Mouse (Mus musculus): Measurements from ENCODE around the gene Smg9.
"Not testable (repeated sequence)": the region's sequence is repeated elsewhere in the genome, so short reads cannot be mapped to it uniquely, and the experiment has no call there.

Smg9 gene

GRCm38 (mm10) chr7:24377091-24377865 lies 22.1 kb upstream of the Smg9 start:
- peak; percentile 75 for DNase-seq (ENCODE audit: low read depth)

DNA sequence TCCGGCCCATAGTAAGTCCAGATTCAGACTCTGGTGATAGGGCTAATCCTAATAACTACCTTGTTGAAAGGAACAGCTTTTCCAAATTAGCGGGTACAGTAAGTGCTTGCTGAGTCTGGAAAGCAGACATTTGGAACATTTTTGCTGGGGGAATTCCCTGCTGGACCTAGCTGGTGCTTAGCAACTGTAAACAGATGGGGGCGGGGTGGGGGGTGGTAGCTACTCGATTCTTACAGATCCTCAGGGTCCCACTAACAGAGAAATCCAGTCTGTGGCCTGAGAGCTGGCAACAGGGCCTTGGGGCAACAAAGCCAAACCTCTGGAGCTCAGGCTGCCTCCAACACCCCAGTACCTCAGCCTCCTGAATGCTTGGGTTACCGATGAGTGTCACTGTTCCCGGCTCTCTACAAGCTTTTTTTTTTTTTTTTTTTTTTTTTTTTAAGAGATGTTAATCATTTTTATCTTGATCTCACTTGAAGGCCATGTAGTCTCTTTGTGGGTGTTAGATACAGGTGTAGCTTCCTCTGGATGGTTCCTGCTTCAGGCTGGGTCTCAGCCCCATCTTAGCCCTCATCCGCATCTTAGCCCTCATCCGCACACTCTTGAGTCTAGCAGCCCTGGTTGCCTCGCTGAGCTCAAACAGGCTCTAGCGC lies 21.2 kb upstream of the Smg9 start:
- peak; percentile 87 for DNase-seq (ENCODE audit: low read depth)

GRCm38 (mm10) chr7:24379934-24380333 lies 19.5 kb upstream of the Smg9 start:
- DNase-seq (ENCODE audit: low read depth) = peak; percentile 71

DNA sequence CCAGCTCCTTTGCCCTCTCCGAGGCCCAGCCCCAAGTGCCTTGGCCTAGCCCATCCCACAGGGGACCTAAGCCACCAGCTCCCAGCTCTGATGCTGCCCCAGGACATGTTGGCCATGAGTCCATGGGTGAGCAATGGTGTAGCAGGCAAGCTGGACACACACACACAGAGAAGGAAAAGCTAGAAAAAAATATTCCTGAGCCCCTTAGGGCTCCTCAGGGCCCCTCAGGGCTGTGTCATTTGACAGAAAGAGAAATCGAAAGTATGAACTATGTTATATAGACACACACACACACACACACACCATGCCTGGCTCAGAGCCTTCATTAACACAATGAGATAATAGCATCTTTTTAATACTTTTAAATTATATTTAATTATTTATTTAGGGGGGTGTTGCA lies 19.0 kb upstream of the Smg9 start:
- peak; percentile 55 for DNase-seq (ENCODE audit: low read depth)

DNA sequence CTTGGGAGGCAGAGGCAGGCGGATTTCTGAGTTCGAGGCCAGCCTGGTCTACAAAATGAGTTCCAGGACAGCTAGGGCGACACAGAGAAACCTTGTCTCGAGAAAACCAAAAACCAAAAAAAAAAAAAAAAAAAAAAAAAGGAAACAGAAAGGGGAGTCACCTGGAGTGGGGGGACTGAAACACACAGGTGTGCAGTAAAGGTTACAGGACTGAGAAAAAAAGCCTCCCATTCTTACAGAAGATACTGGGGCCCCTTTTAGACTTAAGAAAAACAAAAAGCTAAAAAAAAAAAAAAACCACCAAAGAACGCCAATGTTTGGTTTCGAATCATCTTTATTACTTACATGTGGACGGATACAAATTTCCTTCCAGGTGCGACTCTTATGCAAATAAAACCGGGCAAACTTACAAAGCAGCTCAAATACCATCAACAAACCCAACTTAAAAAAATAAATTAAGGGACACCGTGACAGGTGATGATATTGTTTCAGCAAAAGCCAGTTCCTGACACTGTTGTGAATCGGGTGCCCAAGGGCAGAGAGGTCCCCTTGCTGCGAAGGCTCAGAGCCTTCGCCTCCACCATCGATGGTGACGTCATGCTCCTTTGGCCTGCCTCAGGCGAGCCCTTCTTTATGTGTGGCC lies 16.6 kb upstream of the Smg9 start:
- no peak for DNase-seq (ENCODE audit: low read depth)

DNA sequence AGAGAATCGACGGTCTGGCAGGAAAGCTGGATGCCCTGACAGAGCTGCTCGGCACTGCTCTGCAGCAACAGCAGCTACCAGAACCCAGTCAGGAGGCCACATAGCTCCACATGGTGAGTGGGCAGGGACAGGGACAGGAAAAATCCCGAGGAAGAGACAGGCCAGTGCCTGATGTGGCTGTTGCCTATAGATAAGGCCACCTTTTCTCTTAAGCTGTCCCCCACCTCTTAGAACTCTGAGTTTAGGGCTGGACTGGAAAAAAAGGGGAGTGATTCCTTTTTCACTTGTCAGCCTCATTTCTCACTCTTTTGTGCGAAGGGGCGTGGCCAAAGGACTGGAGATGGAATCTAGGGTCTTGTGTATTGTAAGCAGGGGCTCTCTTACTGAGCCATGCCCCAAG lies 15.3 kb upstream of the Smg9 start:
- no peak for DNase-seq (ENCODE audit: low read depth)

DNA sequence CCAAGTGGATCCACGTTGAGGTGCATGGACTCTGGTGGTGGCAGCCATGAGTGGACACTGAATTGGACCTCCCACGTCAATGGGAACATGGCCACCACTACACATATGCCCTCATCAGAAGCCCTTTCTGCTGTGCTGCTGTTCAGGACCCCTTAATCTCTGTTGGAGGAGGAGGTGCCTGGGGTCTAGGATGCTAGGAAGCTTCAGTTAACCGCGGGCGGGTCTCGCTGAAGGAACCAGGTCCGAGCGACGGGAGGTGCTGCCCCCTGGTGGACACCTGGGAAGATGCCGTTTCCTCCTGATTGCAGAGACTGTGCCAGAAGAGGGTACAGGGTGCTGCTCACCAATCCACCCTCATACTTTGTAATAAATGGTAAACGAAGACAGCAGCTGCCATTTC lies 14.6 kb upstream of the Smg9 start:
- peak; percentile 89 for DNase-seq (ENCODE audit: low read depth)

- DNase-seq (ENCODE audit: low read depth) = no peak
Observed at GRCm38 (mm10) chr7:24387059-24387556, 12.3 kb upstream of the Smg9 start.

- DNase-seq (ENCODE audit: low read depth) = no peak
Observed at GRCm38 (mm10) chr7:24389516-24390187, 9.8 kb upstream of the Smg9 start.

DNA sequence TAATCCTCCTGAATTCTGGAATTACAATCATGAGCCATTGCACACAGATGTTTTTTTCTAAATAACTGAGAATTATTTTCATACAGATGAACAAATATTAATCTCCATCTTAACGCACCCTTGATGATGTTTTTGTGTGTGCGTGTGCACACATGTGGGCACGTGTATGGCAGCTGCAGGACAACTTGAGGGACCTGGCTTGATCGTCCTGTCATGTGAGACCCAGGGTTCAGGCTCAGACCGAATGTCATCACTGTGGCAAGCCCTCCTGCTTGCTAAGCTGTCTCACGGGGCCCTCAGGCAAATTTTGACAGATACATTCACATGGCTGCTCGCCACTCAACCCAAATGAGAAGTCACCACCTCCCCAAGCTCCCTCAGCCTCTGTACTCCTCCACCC lies 8.9 kb upstream of the Smg9 start:
- DNase-seq (ENCODE audit: low read depth) = no peak

- no peak for DNase-seq (ENCODE audit: low read depth)
Observed at GRCm38 (mm10) chr7:24391077-24391476, 8.3 kb upstream of the Smg9 start.

DNA sequence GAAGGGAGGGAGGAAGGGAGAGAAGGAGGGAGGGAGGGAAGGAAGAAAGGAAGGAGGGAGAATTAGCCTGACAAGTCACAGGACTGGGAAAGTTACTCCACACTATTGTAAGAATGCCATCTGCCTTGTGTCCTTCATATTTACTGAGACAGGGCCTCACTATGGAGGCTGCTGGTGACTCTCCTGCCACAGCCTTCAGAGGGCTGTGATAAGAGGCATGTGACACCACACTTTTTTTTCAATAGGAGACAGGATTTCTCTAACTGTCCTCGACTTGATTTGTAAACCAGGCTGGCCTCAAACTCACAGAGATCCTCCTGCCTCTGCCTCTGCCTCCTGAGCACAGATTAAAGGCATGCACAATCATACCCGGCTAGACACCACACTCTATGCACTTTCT lies 7.7 kb upstream of the Smg9 start:
- DNase-seq (ENCODE audit: low read depth) = no peak

DNA sequence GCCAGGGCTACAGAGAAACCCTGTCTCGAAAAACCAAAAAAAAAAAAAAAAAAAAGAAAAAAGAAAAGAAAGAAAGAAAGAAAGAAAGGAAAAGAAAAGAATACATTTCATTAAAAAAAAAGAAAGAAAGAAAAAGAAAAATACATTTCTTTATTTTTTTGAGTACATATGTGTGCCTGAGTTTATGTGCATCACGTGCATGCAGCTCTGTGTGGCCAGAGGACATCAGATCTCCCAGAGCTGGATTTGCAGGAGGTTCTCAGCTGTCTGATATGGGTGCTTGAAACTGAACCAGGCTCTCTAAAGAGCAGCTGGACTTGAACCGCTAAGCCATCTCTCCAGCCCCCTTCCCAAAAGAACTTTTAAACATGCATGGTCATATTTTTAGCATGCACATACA lies 5.4 kb upstream of the Smg9 start:
- no peak for DNase-seq (ENCODE audit: low read depth)

DNA sequence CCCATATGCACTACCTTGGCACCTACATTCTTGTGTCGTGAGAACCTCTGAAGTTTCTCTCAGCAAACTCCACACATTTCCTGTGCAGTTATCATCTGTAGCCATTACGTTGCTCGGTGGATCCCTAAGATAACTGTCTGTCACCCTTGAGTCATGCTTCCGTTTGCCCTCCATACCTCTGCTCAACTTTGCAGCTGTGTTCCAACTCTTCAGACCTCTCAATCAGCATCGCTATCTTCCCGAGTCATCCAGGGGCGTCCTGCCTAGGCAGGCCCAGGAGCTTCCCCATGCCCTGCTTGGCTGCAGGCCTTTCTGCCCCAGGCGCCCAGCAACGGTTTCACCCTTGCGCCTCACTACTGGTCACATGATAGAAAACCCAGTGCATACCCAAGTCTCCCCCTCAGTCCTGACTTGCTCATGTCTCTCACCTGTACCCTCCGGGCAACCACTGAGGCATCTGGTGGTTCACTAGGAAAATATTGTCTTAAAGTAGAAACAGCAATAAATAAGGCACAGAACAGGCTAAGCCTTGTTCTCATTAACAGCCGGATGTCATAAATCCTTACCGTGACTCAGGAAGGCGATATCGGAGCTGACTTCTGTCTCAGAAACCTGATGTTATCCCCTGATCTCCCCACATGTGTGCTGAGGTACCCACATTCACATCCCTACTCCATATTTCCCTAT lies 4.8 kb upstream of the Smg9 start:
- peak; percentile 65 for DNase-seq (ENCODE audit: low read depth)

- no peak for DNase-seq (ENCODE audit: low read depth)
Observed at GRCm38 (mm10) chr7:24396832-24397231, 2.6 kb upstream of the Smg9 start.

DNA sequence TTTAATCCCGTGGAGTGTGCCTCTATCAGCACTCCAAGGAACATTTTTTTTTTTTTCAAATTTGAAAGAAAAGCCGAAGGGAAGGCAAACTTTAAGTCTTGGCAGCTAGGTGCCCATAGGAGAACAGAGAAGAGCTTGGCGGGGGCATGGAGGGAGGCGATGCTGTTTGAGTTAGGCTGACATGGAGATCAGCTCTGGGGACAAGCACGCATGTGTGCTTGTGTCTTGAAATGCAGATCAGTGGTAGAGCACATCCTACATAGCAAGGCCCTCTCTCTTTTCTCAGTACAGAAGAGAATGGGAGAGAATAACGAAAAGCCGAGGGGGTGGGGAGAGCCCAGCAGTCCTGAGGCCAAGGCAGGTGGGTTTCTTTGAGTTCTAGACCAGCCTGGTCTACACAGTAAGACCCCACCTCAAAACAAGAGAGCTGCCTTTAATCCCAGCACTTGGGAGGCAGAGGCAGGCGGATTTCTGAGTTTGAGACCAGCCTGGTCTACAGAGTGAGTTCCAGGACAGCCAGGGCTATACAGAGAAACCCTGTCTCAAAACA lies 980 bp upstream of the Smg9 start:
- DNase-seq (ENCODE audit: low read depth) = no peak

DNA sequence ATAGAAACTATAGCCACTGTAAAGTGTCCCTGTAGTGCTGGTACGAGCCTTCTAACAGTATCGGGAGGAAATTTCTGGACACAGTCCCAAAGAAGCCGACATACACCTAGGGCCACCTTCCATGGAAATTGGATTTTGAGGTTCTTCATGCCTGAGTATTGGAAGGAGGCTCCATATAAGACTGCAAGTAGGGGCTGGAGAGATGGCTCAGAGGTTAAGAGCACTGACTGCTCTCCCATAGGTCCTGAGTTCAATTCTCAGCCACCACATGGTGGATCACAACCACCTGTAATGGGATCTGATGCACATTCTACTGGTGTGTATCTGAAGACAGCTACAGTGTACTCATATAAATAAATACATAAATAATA lies 648 bp downstream of the Smg9 start:
- DNase-seq (ENCODE audit: low read depth) = no peak

- DNase-seq (ENCODE audit: low read depth) = not testable (repeated sequence)
Observed at GRCm38 (mm10) chr7:24400489-24400888, 1.1 kb downstream of the Smg9 start.

- peak; percentile 70 for DNase-seq (ENCODE audit: low read depth)
Observed at GRCm38 (mm10) chr7:24402851-24403250, 3.4 kb downstream of the Smg9 start.

DNA sequence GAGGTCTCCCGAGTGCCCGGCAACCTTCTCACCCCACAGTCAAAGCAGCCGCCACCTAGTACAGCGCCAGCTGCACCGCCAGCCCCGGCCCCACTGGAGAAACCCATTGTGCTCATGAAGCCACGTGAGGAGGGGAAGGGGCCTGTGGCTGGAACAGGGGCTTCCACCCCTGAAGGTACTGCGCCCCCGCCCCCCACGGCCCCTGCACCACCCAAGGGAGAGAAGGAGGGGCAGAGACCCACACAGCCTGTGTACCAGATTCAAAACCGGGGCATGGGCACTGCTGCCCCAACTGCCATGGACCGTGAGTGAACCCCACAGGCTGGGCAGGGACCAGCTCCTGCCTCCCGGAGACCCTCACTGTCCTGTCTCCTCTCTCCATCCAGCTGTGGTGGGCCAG lies 6.2 kb downstream of the Smg9 start:
- DNase-seq (ENCODE audit: low read depth) = no peak

DNA sequence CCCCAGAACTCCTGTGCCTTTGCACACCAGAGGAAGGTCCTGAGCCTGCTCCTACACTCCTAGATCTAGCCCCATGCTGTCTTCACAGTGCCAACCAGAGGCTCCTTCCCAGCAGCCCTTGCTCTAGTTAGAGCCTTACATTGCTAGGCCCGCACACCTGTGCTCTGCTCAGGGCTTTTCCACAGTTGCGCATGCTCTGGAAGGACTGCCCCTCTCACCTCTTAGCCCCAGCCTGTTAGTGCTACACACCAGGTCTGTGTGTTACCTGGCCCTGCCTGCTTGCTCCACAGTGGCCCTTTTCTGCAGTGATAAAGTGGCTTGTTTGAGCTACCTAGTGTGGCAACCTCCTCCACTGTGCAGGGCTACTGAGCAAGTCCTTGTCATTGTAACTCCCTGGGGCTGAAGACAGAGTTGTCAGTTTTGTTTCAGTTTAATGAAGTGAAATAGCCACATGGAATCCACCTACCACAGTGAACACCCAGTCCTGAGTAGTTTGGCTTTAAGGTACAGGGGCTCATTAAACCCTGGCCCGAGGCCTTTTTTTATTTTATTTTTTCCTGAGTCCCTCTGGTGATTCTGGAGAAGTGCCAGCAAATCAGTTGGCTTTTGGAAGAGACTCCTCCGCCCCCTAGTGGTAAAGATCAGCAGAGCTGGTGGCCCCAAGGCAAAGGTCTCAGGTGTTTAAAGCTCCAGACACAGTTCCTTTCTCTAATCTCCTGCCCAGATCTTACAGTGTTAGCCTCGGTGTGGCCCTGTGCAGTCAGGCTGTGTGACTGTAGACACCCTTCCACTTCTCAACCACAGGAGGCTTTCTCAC lies 7.3 kb downstream of the Smg9 start:
- DNase-seq (ENCODE audit: low read depth) = peak; percentile 89
